Mouse (Mus musculus): Measurements from ENCODE around the gene Gramd4. TPM values are rescaled to one million over a fixed set of nuclear protein-coding genes. Genes with fewer than 3 reads are reported as not detected.
"Not testable (repeated sequence)": the region's sequence is repeated elsewhere in the genome, so short reads cannot be mapped to it uniquely, and the experiment has no call there.

Gramd4 gene
- total RNA-seq, 1 experiment from 2014 or later: 47.0 TPM

DNA sequence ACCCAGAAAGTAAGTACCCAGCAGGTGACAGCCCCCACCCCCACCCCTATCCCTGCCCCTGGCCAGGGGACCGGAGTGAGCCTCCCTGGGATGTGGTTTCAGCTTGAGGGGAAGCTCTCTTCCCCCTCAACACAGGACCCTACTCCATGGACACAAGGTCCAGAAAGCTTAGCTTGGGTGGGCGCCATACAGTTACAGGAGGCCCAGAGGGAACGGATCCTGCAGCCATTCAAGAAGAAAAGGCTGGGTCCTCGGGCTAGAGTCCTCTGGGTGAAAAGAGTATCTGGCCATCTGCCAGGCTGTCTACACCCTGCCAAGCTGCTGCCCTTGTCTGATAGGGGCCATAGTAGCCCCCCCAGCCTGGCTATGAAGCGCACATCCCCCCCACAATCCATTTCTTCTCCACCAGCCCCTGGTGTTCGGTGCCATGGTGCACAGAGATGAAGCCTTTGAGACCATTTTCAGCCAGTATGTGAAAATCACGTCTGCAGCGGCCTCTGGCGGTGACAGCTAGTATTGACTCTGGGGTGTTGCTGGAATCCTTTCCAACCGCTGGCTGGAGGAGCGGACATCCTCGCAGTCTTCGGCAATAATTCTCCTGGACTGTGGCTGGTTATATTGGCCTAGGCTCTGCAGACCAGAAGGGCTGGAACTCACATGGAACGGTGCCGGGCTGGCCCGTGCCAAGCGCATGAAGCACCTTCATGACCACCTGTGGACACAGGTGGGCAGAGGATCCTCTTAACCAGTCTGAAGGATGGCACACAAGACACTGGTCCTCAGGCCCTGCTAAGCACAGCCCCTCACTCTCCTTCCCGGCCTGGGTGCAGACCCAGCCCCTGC is 77.7 kb downstream of the Gramd4 start:
- peak; percentile 45; the same call in 1 of the 2 replicates for ATAC-seq (ENCODE audit: extremely low read depth, insufficient number of reproducible peaks, low FRiP score, poor library complexity, severe bottlenecking)

DNA sequence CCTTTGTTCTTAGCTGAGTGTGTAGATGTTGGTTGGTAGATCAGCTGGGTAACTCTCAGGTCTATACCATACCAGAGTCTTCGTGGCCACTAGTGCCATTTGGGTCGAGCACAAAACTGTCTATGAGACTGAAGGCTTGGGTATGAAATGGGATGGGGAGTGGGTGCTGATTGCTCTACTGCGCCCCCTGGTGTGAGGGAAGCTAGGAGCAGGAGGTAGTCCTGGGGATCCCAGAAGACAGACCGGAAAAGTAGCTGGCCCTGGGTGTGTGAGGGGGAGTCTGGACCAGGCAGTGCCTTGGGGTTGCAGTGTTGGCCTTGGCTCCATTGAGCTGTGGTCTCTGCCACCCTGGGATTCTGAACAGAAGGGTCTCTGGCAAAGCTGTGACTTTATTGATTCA is 80.1 kb downstream of the Gramd4 start:
- ATAC-seq (ENCODE audit: extremely low read depth, insufficient number of reproducible peaks, low FRiP score, poor library complexity, severe bottlenecking): peak; percentile 32; the same call in 1 of the 2 replicates

DNA sequence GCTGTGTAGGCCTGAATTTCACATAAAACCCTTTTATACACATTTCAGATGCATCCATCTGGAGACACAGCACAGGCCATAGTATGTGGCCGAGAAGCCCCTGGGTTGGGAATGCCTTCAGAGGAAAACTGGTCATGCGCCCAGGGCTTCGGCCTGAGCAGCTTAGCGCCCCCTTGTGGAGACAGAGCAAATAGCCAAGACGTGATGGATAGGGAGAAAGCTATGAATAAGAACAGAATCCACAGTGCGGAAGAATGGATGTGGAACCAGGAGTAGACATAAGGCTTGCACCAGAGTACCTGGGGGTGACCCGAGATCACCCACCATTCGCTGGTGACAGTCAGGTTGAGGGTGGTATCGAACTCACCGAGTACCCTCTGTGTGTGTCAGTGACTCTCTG is 82.8 kb downstream of the Gramd4 start:
- ATAC-seq (ENCODE audit: extremely low read depth, insufficient number of reproducible peaks, low FRiP score, poor library complexity, severe bottlenecking): peak; percentile 34

DNA sequence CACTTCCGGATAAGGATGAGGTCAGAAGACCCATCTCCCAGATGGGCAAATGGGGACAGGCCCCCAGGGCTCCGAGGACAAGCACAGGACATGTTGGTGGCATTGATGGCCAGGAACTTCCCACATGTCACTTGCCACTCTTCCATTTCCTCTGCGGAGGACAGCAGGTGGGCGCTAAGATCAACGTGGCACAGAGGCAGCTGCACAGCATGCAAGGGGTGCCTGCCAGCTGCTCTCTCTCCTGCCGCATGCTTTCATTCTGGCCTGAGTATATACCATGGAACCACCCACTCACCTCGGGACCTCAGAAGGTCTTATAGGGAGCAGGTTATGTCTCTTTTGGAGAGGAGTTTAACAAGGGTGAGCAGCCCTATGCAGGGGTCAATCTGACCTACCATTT is 87.1 kb downstream of the Gramd4 start:
- ATAC-seq (ENCODE audit: extremely low read depth, insufficient number of reproducible peaks, low FRiP score, poor library complexity, severe bottlenecking): no peak

DNA sequence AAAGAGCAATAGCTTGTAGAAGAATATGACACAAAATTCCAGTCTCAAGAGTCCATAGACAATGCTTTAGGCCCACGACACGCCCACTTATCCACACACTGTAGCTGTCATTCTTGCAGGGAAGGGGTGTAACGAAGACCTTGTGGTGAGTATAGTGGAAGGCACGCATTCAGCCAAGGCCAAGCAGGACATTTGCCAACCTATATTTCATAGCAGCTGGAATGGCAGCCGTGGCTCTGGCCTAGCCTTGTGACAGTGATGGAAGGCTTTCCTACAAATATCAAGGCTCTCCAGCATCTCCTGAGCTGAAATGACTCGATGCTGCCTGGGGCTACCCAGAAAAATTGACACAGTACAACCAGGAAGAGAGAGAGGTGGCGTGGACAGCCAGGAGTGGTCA is 87.6 kb downstream of the Gramd4 start:
- no peak for ATAC-seq (ENCODE audit: extremely low read depth, insufficient number of reproducible peaks, low FRiP score, poor library complexity, severe bottlenecking)

DNA sequence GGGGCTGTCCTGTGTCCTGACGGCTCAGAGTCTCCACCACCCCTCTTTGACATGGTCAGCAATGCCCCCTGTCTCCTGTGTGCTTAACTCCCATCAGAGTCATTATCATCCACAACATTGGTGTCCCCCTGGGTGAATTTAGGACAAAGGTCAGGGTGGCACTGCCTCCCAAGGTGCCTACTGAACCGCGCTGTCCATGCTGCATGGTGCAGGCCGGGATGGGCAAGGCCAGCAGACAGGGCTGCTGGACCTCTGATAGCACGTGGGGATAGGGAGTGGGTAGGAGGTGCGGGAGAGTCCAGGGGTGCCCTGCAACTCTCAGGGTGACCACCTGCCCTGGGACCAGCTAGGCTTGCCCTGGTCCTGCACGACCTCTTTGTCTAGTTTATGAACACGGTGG is 89.4 kb downstream of the Gramd4 start:
- no peak for ATAC-seq (ENCODE audit: extremely low read depth, insufficient number of reproducible peaks, low FRiP score, poor library complexity, severe bottlenecking)

DNA sequence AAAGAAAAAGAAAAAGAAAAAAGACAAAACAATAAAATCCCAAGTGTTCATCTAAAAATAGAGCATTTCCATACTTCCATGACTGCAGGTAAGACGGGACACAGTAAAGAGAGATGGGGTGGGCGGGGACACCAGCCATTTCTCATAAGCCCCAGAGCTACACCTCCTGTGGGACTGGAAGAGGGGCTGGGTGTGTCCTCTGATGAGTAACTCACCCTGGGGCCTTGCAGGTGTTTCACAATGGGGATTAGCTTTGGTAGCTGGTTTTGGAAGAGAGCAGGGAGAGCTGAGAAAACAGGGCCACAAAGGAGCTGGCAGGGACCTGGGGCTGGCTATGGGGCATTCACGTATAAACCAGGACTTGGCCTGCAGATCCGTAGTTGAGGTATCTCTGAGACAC is 93.1 kb downstream of the Gramd4 start:
- ATAC-seq (ENCODE audit: extremely low read depth, insufficient number of reproducible peaks, low FRiP score, poor library complexity, severe bottlenecking): no peak

DNA sequence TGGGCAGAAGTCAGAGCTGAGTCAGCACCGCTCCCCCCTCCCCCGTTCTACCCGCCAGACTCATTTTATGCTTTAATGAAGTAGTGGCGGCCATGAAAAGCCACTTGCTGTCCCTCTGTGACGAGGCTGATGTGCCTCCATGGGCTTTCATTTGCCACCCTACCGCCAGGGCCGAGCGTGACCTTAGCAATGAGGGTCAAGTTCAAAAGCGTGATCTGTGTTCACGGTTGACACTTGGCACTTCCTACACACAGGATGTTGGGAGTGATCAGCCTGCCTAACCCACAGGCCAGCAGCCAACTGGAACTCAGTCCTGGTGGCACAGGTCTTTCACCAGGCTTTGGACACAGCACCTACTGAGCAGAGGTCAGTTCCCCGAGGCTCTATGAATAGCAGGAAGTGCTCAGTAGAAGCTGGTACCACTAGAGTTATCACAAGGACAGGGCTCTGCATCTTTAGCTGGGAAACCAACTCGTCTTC is 96.0 kb downstream of the Gramd4 start:
- no peak for ATAC-seq (ENCODE audit: extremely low read depth, insufficient number of reproducible peaks, low FRiP score, poor library complexity, severe bottlenecking)

DNA sequence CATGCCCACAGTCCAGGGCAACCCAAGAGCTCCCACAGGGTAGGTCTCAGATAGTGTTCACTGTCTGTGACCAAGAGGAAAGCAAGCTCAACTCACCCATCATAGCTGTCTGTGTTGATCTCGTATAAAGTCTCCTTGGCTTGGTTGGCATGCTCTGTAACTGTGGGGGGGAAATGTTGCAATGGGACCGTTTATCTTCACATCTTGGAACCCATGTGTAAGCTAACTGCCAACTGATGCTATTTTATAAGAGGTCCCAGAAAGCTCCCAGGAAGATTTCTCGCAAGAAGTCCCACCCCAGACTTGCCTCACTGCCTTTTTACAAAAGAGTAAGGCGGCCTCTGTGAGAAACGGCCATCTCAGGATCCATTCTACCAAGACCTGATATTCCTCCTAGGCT is 99.0 kb downstream of the Gramd4 start:
- ATAC-seq (ENCODE audit: extremely low read depth, insufficient number of reproducible peaks, low FRiP score, poor library complexity, severe bottlenecking): no peak

DNA sequence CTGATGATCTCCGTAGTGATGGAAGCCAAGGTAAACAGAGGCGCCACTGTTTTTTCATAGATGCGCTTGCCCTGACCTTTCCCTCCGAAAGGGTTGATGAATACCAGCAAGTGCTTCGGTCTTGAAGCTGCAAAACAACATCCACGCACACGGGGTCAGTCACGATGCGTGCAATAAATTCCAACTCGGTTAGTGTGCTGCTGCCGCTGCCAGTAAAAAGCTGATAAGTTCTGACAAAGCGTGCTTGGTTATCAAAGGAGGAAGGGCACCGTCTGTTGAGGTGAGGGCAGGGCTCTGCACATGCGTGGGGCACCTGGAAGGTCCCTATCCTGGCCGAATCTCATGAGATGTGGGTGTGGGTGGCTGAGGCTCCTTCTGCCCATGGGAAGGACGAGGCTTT is 101.6 kb downstream of the Gramd4 start:
- ATAC-seq (ENCODE audit: extremely low read depth, insufficient number of reproducible peaks, low FRiP score, poor library complexity, severe bottlenecking): no peak

DNA sequence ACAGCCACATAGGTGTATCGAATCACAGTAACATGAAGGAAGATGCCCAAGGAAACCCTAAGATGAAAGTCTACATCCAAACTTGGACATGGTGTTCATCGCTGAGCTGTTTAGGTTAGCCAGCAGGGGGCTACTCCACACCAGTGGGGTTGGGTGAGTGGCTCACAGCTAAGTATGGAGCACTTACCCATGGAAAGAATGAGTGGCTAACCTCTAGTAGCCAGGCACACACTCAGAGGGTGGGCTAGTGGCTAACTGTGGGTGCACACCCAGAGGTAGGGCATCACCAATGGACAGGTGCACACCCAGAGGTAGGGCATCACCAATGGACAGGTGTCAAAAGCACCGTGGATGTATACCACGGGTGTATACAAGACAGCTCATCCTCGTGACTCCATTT is 102.2 kb downstream of the Gramd4 start:
- ATAC-seq (ENCODE audit: extremely low read depth, insufficient number of reproducible peaks, low FRiP score, poor library complexity, severe bottlenecking): 0 out of 2 replicates have a peak, but pooled peaks have one; percentile 11

DNA sequence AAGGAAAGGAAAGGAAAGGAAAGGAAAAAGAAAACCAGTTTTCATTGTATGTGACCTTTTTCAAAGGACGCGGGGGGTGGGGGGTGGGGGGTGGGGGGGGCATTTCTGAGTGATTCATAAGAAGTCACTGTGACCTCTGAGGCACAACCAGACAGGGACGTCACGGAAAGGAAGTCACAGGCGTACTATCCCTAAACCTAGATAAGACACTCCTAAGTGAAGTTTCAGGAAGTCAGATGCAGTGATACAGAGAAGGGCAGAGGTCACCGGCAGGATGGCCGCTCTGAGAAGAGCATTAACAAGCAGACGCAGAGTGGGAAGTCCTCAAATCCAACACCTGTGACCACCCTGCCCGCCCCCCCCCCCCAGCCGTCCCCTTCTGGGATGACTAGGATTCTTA is 103.4 kb downstream of the Gramd4 start:
- no peak for ATAC-seq (ENCODE audit: extremely low read depth, insufficient number of reproducible peaks, low FRiP score, poor library complexity, severe bottlenecking)

DNA sequence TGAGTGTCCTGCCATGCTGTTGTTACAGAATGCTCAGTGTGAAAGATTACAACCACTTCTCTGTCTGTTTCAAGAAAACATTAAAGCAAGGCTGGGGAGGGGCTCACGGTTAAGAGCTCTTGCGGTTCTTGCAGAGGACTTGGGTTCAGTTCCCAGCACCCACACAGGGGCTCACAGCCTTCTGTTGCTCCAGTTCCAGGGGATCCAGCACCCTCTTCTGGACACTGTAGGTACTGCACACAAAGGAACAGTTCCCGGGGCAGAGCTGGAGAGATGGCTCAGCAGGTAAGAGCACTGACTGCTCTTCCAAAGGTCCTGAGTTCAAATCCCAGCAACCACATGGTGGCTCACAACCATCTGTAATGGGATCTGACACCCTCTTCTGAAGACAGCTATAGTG is 104.3 kb downstream of the Gramd4 start:
- ATAC-seq (ENCODE audit: extremely low read depth, insufficient number of reproducible peaks, low FRiP score, poor library complexity, severe bottlenecking): not testable (repeated sequence)

DNA sequence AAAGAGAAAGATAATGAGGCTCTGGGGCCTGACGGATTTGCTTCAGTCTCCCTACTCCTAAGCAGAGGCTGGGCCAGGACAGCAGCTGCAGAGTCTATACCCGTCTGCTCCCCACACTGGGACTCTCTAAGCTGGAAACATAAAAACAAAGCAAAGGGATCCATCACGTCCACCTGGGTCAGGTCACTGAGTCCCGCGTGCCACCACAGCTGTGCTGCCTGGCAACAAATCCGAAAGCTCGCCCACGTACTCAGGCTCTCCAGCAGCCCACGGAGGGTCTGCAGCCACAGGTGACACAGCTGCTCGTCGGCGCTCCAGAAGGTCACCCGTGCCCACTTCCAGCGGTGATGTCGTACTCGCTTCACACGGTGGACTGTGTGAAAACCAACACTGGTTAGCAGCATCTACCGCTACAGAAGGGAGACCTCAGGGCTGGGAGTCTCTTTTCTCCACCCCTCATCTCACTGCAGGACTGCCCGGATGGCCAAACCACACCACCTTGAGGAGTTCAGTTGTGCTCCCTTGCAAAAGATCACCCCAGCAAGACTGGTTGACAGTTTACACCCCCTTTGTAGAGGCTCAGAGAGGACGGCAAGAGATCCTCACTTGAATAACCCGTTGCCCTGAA is 107.3 kb downstream of the Gramd4 start:
- ATAC-seq (ENCODE audit: extremely low read depth, insufficient number of reproducible peaks, low FRiP score, poor library complexity, severe bottlenecking): no peak

DNA sequence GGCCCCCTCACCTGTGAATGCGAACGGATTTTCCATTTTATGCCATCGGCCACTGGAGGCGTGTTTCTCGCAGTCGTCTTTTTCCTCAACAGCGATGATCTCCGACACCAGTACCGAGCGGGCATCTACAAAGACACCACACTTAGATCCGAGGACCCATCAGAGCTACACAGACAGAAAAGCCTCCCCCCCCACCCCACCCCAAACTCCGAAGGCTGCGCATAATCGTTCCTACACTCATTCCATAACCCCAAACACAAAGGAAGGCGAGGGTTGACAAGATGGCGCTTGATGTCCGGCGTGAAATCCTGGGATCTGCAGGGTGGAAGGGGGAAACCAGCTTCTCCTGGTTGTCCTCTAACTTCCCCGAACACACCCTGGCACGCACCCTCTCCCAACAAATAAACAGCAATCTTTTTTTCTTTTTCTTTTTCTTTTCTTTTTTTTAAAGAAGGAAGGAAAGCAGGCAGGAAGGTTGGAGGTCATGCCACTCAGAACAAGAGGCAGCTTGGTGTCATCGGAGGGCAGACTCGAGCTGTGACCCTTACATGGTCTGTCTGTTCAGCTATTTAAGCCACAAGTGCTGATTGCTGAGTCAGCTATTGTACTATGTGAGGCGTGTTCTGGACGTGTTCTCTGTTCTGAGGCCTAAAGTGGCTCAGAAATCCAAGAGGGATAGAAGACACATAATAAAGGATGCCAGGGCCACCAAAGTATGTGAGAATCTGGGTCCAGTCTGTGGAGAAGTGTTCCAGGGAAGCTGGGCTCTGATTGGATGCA is 108.5 kb downstream of the Gramd4 start:
- no peak for ATAC-seq (ENCODE audit: extremely low read depth, insufficient number of reproducible peaks, low FRiP score, poor library complexity, severe bottlenecking)

DNA sequence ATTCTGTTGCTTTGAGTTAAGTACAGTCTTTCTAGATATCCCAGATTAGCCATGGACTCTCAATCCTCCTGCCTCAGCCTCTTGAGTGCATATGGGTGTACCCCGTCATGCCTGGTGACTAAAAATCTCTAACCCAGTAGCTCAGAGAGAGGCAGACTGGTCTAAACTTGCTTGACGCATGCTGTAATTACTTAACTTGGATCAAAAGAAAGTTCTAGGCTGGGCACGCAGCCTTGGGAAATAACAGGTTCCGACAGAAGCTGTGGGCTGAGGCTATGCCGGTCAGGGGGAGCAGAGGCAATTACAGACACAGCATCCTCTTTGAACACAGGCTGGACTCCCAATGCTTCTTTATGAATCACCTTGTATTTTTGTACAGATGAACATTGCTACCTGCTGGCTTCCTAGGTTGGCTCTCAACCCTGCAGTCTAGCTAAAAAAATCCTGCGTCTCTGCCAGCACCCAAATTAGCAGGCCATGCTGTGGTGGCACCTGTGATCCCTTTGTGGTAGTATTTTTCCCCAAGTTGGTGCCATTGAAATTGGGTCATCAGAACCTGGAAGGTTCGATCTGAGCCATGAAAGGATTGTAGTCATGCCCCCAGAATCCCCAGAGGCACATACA is 109.6 kb downstream of the Gramd4 start:
- no peak for ATAC-seq (ENCODE audit: extremely low read depth, insufficient number of reproducible peaks, low FRiP score, poor library complexity, severe bottlenecking)

DNA sequence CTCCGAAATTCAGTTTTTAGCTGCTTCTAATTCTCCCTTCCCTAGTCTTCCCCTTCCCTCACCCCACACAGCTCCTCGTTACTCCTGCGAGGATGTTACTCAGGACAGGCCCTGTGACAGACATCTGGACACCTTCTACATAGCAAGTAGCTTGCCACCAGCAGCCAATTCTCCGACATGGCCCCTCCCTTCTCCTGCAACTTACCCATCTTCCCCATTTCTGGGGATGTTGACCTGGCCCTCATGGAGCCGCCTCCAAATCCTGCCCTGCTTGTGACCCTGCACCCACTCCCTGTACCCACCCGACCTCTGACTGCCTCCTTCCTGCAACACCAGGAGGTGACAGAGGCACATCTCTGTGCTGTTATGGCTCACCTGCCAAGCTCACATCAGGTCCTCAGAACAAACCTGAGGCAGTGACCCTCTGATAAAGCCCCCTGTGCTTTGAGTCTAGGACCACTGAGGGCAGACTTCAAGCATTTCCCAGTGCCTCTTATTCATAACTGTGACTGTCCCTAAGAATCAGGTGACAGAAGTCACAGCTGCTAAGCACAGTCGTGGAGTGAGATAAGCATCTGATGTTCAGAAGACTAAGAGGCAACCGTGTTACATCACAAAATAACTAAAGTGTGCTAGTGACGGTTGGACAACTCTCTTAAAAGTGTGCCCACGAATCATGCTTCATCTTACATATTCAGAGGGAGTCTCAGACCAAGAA is 110.5 kb downstream of the Gramd4 start:
- no peak for ATAC-seq (ENCODE audit: extremely low read depth, insufficient number of reproducible peaks, low FRiP score, poor library complexity, severe bottlenecking)

DNA sequence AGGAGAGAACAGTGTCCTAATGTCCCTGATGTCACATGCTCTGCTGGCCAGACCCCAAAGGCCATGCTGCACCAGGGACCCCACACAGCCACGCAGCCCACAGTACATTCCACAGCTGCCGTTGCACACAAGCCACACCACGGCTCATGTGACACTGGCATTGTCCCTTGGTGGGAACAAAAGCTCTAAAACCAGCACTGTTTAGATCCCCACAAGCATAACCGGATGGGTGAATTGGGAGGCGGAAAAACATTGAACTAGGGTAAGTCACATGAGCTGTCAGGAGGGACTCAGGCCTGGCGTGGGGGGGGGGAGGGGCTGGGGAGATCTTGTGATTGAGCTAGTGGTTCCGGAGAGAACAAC is 111.0 kb downstream of the Gramd4 start:
- no peak for ATAC-seq (ENCODE audit: extremely low read depth, insufficient number of reproducible peaks, low FRiP score, poor library complexity, severe bottlenecking)
